Mouse (Mus musculus) cortical plate, adult 2 months (tissue): ENCODE data around the gene Cdkn1b. TPM values are rescaled to one million over a fixed set of nuclear protein-coding genes. Genes with fewer than 3 reads are reported as not detected.

Experiments used
- H3K27ac ChIP-seq: fragments of 200-500 bp; 2 replicates; pipeline ENCODE4 v1.5.1; 2012; ENCODE audit warnings: low read length, control low read depth, inconsistent platforms; ENCODE audit not compliant: insufficient read depth
- H3K4me1 ChIP-seq: fragments of 200-500 bp; 2 replicates; pipeline ENCODE4 v1.6.1; 2011; ENCODE audit warnings: low read length; ENCODE audit not compliant: control insufficient read depth, insufficient read depth
- H3K4me3 ChIP-seq: fragments of 200-500 bp; 2 replicates; pipeline ENCODE4 v1.5.1; 2011; ENCODE audit warnings: mild to moderate bottlenecking, low read length, control low read depth; ENCODE audit not compliant: insufficient read depth
- CTCF ChIP-seq: fragments of 200-500 bp; IDR thresholded peaks from 2 replicates; pipeline ENCODE4 v1.5.1; 2011; ENCODE audit warnings: mild to moderate bottlenecking, control low read depth, low read length; ENCODE audit not compliant: insufficient read depth; ENCODE audit errors: extremely low read depth
- POLR2A ChIP-seq: fragments of 200-500 bp; IDR thresholded peaks from 2 replicates; pipeline ENCODE4 v1.6.1; 2011; ENCODE audit warnings: mild to moderate bottlenecking, low read length, control low read depth; ENCODE audit not compliant: insufficient read depth; ENCODE audit errors: extremely low read depth
- polyA plus RNA-seq: library from polyadenylated mRNA; depleted of rRNA; stranded (reverse); fragments of >200 nt; gene quantifications from 2 replicates; pipeline ENCODE4 v1.2.3, GENCODE M21; 2012

Gene Cdkn1b
- polyA plus RNA-seq, 1 experiment = 20.6 TPM

- Histone ChIP-seq H3K4me3 (peak within 1 kb of the TSS; percentile 74), H3K4me1 (no peaks in the 10 kb centered on the region), H3K27ac (peak within 1 kb of the TSS; percentile 99)
- TF ChIP-seq POLR2A = peak; percentile 96
- TF ChIP-seq CTCF = no peak
These were observed 21.9 kb upstream of the Cdkn1b start, which contains the start of gene Gpr19 for GRCm38 (mm10) chr6:134898095-134898965. Gene Gpr19, minus strand, starts transcription at chr6:134898578.

- Histone ChIP-seq H3K4me3 (no peak overlapping the region), H3K4me1 (no peaks in the 10 kb centered on the region), H3K27ac (no peak overlapping the region)
- no peak for TF ChIP-seq POLR2A
- TF ChIP-seq CTCF = no peak
These were observed 16.8 kb upstream of the Cdkn1b start for GRCm38 (mm10) chr6:134903368-134903767.

- H3K4me1 ChIP-seq = no peaks in the 10 kb centered on the region
- no peak overlapping the region for H3K4me3 ChIP-seq
- H3K27ac ChIP-seq = no peak overlapping the region
- TF ChIP-seq POLR2A = no peak
- no peak for TF ChIP-seq CTCF
These were observed 16.0 kb upstream of the Cdkn1b start for GRCm38 (mm10) chr6:134903891-134904884.

DNA sequence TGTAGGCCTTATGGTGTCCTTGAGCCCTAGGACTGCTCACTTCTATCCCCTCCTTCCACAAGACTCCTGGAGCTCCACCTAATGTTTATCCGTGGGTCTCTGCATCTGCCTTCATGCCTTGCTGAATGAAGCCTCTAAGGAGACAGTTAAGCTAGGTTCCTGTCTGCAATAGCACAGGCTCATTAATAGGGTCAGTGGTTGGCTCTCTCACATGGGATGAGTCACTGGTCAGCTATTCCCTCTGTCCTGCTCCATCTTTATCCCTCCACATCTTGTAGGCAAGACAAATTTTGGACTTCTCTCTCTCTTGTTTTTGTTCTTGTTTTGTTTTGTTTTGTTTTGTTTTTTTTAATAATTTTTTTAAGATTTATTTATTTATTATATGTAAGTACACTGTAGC lies 14.4 kb upstream of the Cdkn1b start:
- no peak overlapping the region for H3K27ac ChIP-seq
- no peaks in the 10 kb centered on the region for H3K4me1 ChIP-seq
- H3K4me3 ChIP-seq = no peak overlapping the region
- TF ChIP-seq POLR2A (no peak), CTCF (no peak)

DNA sequence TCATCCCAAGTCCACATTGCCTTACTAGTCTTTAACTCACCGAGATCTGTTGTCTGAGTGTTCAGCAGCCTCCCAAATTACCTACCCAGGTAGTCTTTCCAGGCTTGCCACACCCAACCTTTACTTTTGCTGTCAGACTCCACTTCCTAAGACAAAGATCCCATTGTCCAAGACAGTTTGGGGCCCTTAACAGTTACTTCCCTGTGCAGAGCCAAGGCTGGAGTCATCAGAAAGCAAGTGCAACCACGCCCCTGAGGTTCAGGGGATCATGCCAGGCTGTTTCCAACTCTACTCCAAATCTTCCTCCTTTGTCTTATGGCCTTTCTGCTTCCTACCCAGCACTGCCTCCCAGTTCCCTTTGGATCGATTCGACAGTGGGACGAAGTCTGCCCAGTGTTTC lies 5.7 kb upstream of the Cdkn1b start:
- no peak overlapping the region for H3K4me3 ChIP-seq
- no peak for TF ChIP-seq CTCF
- no peak overlapping the region for H3K27ac ChIP-seq
- H3K4me1 ChIP-seq = peaks cover 2% of the 10 kb centered on the region; the same call in 1 of the 2 replicates

- no peak for TF ChIP-seq POLR2A
- no peak for TF ChIP-seq CTCF
- peaks cover 2% of the 10 kb centered on the region; the same call in 1 of the 2 replicates for H3K4me1 ChIP-seq
- H3K4me3 ChIP-seq = peak overlapping the region; percentile 22
- H3K27ac ChIP-seq = no peak overlapping the region
These were observed 3.6 kb upstream of the Cdkn1b start for GRCm38 (mm10) chr6:134916641-134917040.

DNA sequence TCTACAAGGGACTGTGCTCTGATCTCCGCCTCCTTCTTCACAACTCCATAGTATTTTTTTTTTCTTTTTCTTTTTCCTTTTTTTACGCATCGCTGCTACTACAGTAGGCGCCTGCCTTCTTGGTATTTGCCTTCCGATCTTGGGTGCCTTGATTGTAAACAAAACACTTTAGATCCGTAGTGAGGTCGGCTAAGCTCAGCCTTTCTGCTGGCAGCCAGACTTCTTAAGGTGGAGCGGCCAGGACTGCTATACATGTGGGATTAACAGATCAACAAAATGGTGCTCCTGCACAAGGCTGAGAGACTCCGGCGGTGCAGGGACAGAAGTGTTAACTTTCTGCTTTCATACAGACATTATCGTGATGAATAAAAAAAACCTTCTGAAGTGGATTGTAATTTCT lies 3.1 kb upstream of the Cdkn1b start:
- H3K4me3 ChIP-seq = peak overlapping the region; percentile 22
- H3K27ac ChIP-seq = no peak overlapping the region

DNA sequence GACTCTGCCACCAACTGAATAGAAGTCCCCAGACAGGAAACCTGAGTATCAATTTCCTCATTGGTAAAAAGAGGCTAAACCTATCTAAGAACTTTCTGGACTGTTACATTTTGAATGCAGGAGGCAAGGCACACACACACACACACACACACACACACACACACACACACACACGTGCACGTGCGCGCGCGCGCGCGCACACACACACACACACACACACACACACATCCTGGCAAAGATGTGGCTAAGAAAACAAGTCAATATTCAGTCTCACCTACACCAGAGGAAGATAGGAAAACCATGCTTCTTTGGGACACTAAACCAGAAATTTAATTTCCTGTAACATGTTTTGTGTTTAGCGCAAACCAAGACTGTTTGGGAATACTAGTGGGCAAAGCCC lies 1.4 kb upstream of the Cdkn1b start:
- H3K4me3 ChIP-seq = no peak overlapping the region
- peaks cover 3% of the 10 kb centered on the region; the same call in 1 of the 2 replicates for H3K4me1 ChIP-seq
- TF ChIP-seq POLR2A (no peak), CTCF (no peak)
- H3K27ac ChIP-seq = no peak overlapping the region

More for the DNA sequence above, 3.1 kb upstream of the Cdkn1b start:
- peaks cover 2% of the 10 kb centered on the region; the same call in 1 of the 2 replicates for H3K4me1 ChIP-seq
- TF ChIP-seq POLR2A = no peak
- no peak for TF ChIP-seq CTCF

DNA sequence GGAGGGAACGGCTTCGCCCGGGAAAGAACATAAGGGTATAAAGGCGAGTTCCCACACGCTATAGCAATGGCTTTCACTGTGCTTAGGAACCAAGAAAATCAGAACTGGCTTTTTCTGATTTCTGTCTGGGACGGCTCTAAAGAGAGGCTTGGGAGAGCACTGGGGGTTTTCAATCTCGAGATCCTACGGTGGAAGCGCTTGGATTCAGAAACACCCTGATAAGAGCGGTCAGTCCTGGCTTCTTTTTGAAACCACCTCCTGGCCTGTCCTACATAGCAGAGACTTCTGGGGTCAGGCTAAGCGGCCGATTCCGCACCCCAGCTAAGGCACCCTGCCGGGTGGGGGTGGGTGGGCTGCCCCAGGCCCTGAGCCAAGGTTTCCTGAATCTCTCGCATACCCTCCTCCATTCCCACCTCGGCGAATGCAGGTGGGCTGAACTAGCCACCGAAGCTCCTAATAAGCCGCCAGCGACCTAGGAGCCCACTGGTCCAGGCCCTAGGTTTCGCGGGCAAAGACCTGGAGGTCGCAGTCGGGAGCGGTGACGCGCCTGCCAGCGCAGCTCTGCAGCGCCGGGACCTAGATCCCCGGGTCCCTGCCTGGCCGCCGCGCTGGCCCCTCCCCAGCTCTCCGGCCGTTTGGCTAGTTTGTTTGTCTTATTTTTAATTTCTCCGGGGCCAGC lies 551 bp upstream of the Cdkn1b start:
- peak overlapping the region; percentile 87 for H3K27ac ChIP-seq
- peaks cover 3% of the 10 kb centered on the region; the same call in 1 of the 2 replicates for H3K4me1 ChIP-seq
- TF ChIP-seq POLR2A (no peak), CTCF (no peak)
- peak overlapping the region; percentile 94 for H3K4me3 ChIP-seq
